Mouse (Mus musculus): Measurements from ENCODE around the gene Cdhr4.

- TF ChIP-seq POLR2A (IDR thresholded peaks at IDR 0.05; ENCODE audit: control insufficient read depth, extremely low read depth, insufficient read depth, low read length, poor library complexity) (no peak), CTCF (IDR thresholded peaks at IDR 0.05; ENCODE audit: borderline replicate concordance, control insufficient read depth, extremely low read depth, insufficient read depth, low read length, poor library complexity) (no peak)
These were observed 27.6 kb upstream of the Cdhr4 start for GRCm38 (mm10) chr9:107964681-107965080.

Measured in thymus, adult 2 months (tissue).